Mouse (Mus musculus): ENCODE data around the gene Tiprl.

- TF ChIP-seq CTCF (IDR thresholded peaks at IDR 0.05; ENCODE audit: borderline replicate concordance, control insufficient read depth, extremely low read depth, insufficient read depth, low read length, poor library complexity) (no peak), POLR2A (IDR thresholded peaks at IDR 0.05; ENCODE audit: control insufficient read depth, extremely low read depth, insufficient read depth, low read length, poor library complexity) (no peak)
Measured at GRCm38 (mm10) chr1:165186491-165186890, 50.3 kb downstream of the Tiprl start.
